Mouse (Mus musculus) CH12.LX (cell line): ENCODE data around the gene Gm28038. TPM values are rescaled to one million over a fixed set of nuclear protein-coding genes. Genes with fewer than 3 reads are reported as not detected.

Source experiments
- DNase-seq: peaks from one replicate; pipeline ENCODE4 v3.0.0-alpha.2; 2013; ENCODE audit errors: extremely low read depth
- H3K27ac ChIP-seq: 2 replicates; pipeline ENCODE4 v1.5.1; 2012; ENCODE audit warnings: low read depth, mild to moderate bottlenecking, control low read depth, moderate library complexity; ENCODE audit not compliant: insufficient read depth
- H3K27me3 ChIP-seq: replicated peaks from 2 replicates; pipeline ENCODE3; 2012; ENCODE audit warnings: inconsistent platforms
- H3K36me3 ChIP-seq, 2 experiments: replicated peaks in 1 of 2; 2 replicates each; pipeline versions ENCODE3 to v1.6.1; 2012; ENCODE audit warnings: inconsistent platforms in 1 of 2, low read length in 1 of 2, mild to moderate bottlenecking in 1 of 2, mixed read lengths in 1 of 2, moderate library complexity in 1 of 2; ENCODE audit not compliant: control insufficient read depth in 1 of 2, insufficient read depth in 1 of 2
- H3K4me1 ChIP-seq, 2 experiments: 2 replicates each; pipeline ENCODE4 v1.6.1; 2012; ENCODE audit warnings: inconsistent platforms in 1 of 2, moderate library complexity in 1 of 2; ENCODE audit not compliant: insufficient read depth in 2 of 2, control insufficient read depth in 1 of 2
- H3K4me2 ChIP-seq: 2 replicates; pipeline ENCODE4 v1.6.1; 2012; ENCODE audit warnings: low read depth, mild to moderate bottlenecking, control low read depth; ENCODE audit not compliant: poor library complexity, insufficient read depth, severe bottlenecking
- H3K4me3 ChIP-seq, 3 experiments: fragments of 150-350 bp in 1 of 3; sonication (generic) in 1 of 3; replicated peaks in 1 of 3; 2 replicates each; pipeline versions ENCODE3 to v1.5.1; 2011 to 2012; ENCODE audit warnings: low read depth in 2 of 3, low read length in 2 of 3, mild to moderate bottlenecking in 2 of 3, moderate library complexity in 2 of 3, control low read depth in 1 of 3, improper control_type of control experiment in 1 of 3, inconsistent platforms in 1 of 3, mixed read lengths in 1 of 3; ENCODE audit not compliant: poor library complexity in 1 of 3
- H3K79me2 ChIP-seq: replicated peaks from 2 replicates; pipeline ENCODE4 v1.6.1; 2012; ENCODE audit warnings: mild to moderate bottlenecking, moderate library complexity; ENCODE audit not compliant: control insufficient read depth, poor library complexity, insufficient read depth, severe bottlenecking; ENCODE audit errors: extremely low read depth
- H3K9ac ChIP-seq: 2 replicates; pipeline ENCODE4 v1.6.1; 2012; ENCODE audit warnings: low read depth, mild to moderate bottlenecking, control low read depth, moderate library complexity; ENCODE audit not compliant: insufficient read depth
- H3K9me3 ChIP-seq: replicated peaks from 2 replicates; pipeline ENCODE3; 2012; ENCODE audit warnings: low read length, inconsistent platforms, mixed read lengths
- CHD1 ChIP-seq: IDR thresholded peaks from 2 replicates; pipeline ENCODE4 v1.6.1; 2012; ENCODE audit warnings: low read depth, low read length, improper control_type of control experiment, inconsistent platforms
- CTCF ChIP-seq, 2 experiments: IDR thresholded peaks in 1 of 2; conservative IDR thresholded peaks in 1 of 2; 2 replicates each; pipeline ENCODE4 v1.5.1; 2011 to 2012; ENCODE audit warnings: low read depth in 2 of 2, low read length in 2 of 2, improper control_type of control experiment in 1 of 2, inconsistent platforms in 1 of 2, mild to moderate bottlenecking in 1 of 2, moderate library complexity in 1 of 2
- EP300 ChIP-seq: IDR thresholded peaks from 2 replicates; pipeline ENCODE4 v1.6.1; 2011; ENCODE audit warnings: low read length, improper control_type of control experiment
- HCFC1 ChIP-seq: IDR thresholded peaks from 2 replicates; pipeline ENCODE4 v1.6.1; 2012; ENCODE audit warnings: low read depth, mild to moderate bottlenecking, inconsistent platforms, low read length, improper control_type of control experiment
- IRF4 ChIP-seq: IDR thresholded peaks from 2 replicates; pipeline ENCODE4 v1.6.1; 2014; ENCODE audit warnings: low read depth, mild to moderate bottlenecking, inconsistent platforms, low read length, improper control_type of control experiment
- KAT2A ChIP-seq: IDR thresholded peaks from 2 replicates; pipeline ENCODE4 v1.6.1; 2012; ENCODE audit warnings: low read length, improper control_type of control experiment, inconsistent platforms; ENCODE audit not compliant: insufficient replicate concordance
- MAX ChIP-seq: IDR thresholded peaks from 2 replicates; pipeline ENCODE4 v1.6.1; 2011; ENCODE audit warnings: low read length, improper control_type of control experiment
- MEF2A ChIP-seq: IDR thresholded peaks from 2 replicates; pipeline ENCODE4 v1.6.1; 2014; ENCODE audit warnings: low read depth, mild to moderate bottlenecking, inconsistent platforms, low read length, improper control_type of control experiment, borderline replicate concordance
- MXI1 ChIP-seq: IDR thresholded peaks from 2 replicates; pipeline ENCODE4 v1.6.1; 2011; ENCODE audit warnings: mild to moderate bottlenecking, low read depth, low read length, improper control_type of control experiment
- NELFE ChIP-seq: IDR thresholded peaks from 2 replicates; pipeline ENCODE4 v1.6.1; 2011; ENCODE audit warnings: low read depth, low read length, improper control_type of control experiment
- NRF1 ChIP-seq: IDR thresholded peaks from 2 replicates; pipeline ENCODE4 v1.6.1; 2014; ENCODE audit warnings: low read depth, mild to moderate bottlenecking, inconsistent platforms, low read length, improper control_type of control experiment, moderate library complexity
- POLR2A ChIP-seq: IDR thresholded peaks from 2 replicates; pipeline ENCODE4 v1.6.1; 2011; ENCODE audit warnings: low read depth, mild to moderate bottlenecking, improper control_type of control experiment, low read length
- RAD21 ChIP-seq: IDR thresholded peaks from 2 replicates; pipeline ENCODE4 v1.6.1; 2011; ENCODE audit warnings: low read depth, mild to moderate bottlenecking, low read length, improper control_type of control experiment, moderate library complexity
- SIN3A ChIP-seq: IDR thresholded peaks from 2 replicates; pipeline ENCODE4 v1.6.1; 2012; ENCODE audit warnings: low read length, improper control_type of control experiment, inconsistent platforms
- TBP ChIP-seq: conservative IDR thresholded peaks from 2 replicates; pipeline ENCODE4 v1.6.1; 2011; ENCODE audit warnings: low read depth, low read length, improper control_type of control experiment
- TCF12 ChIP-seq: IDR thresholded peaks from 2 replicates; pipeline ENCODE4 v1.6.1; 2014; ENCODE audit warnings: low read depth, mild to moderate bottlenecking, inconsistent platforms, low read length, improper control_type of control experiment
- USF2 ChIP-seq: conservative IDR thresholded peaks from 2 replicates; pipeline ENCODE4 v1.6.1; 2011; ENCODE audit warnings: low read depth, low read length, improper control_type of control experiment
- ZKSCAN1 ChIP-seq: IDR thresholded peaks from 2 replicates; pipeline ENCODE4 v1.6.1; 2012; ENCODE audit warnings: low read depth, inconsistent platforms, low read length, improper control_type of control experiment, borderline replicate concordance
- ZNF384 ChIP-seq: IDR thresholded peaks from 2 replicates; pipeline ENCODE4 v1.6.1; 2012; ENCODE audit warnings: low read depth, low read length, improper control_type of control experiment, inconsistent platforms
- dilution Hi-C: fragments of 300-500 bp; cut with MboI; formaldehyde crosslinking; loops from 2 replicates; pipeline ENCODE4 v1.14.3; 2020; ENCODE audit warnings: low sequenced_read_pairs; ENCODE audit not compliant: extremely low pct_unique_long_range_greater_than_20kb, extremely low pct_ligation_motif_present
- in situ Hi-C: fragments of 300-500 bp; cut with MboI; formaldehyde crosslinking; loops from 3 replicates; pipeline ENCODE4 v1.14.3; 2019; ENCODE audit warnings: low sequenced_read_pairs, low pct_ligation_motif_present, low pct_unique_long_range_greater_than_20kb, mixed read lengths
- polyA plus RNA-seq: library from polyadenylated mRNA; unstranded; fragments of >175 nt; gene quantifications from 2 replicates; pipeline ENCODE4 v1.2.1, GENCODE M21; 2012; ENCODE audit warnings: low read depth; ENCODE audit not compliant: insufficient read length
- total RNA-seq, 2 experiments: library from RNA; depleted of rRNA; stranded (reverse); fragments of 300-350 nt in 1 of 2; fragments of >200 nt in 1 of 2; gene quantifications; 2 replicates each; pipeline ENCODE4 v1.2.3; 2012 to 2014

The Gm28038 gene
- total and polyA plus RNA-seq, 3 experiments, result not detected

- DNase-seq, result peak; percentile 66
- dilution Hi-C loops (no loop called here), in situ Hi-C loops (loop anchor here (5.0 kb wide), 1 partner anchor 98 kb away; no protein-coding TSS in a partner anchor)
- no peak for TF ChIP-seq MXI1
- 0 out of 2 replicates have a peak, but pooled peaks have one; percentile 47 for TF ChIP-seq NELFE
- 0 out of 2 replicates have a peak, but pooled peaks have one; percentile 36 for TF ChIP-seq SIN3A
- TF ChIP-seq CHD1, result no peak
- peak; percentile 39; the same call in 1 of the 2 replicates for TF ChIP-seq MAX
- TF ChIP-seq NRF1, result no peak
- TF ChIP-seq USF2, result no peak
- no peak for TF ChIP-seq KAT2A
- TF ChIP-seq ZKSCAN1, result no peak
- TF ChIP-seq TCF12, result peak; percentile 40; the same call in 1 of the 2 replicates
- no peak for TF ChIP-seq ZNF384
- no peak for TF ChIP-seq RAD21
- 0 out of 4 replicates have a peak, but pooled peaks of 1 of the 2 experiments have one; percentile 5 for TF ChIP-seq CTCF (conservative IDR thresholded peaks at IDR 0.05 in 1 of 2, IDR thresholded peaks at IDR 0.05 in 1 of 2; ENCODE audit: low read depth in 2 of 2, low read length in 2 of 2)
- TF ChIP-seq POLR2A, result peak; percentile 50; the same call in 1 of the 2 replicates
- TF ChIP-seq EP300, result 0 out of 2 replicates have a peak, but pooled peaks have one; percentile 28
- peak; percentile 28; the same call in 1 of the 2 replicates for TF ChIP-seq HCFC1
- peak; percentile 51 for TF ChIP-seq IRF4
- peak; percentile 51; the same call in 1 of the 2 replicates for TF ChIP-seq TBP
- Histone ChIP-seq H3K36me3 (peaks cover 0 to 32% of the 10 kb centered on the region in 2 experiments), H3K9me3 (no peaks in the 10 kb centered on the region), H3K27me3 (no peaks in the 10 kb centered on the region), H3K4me2 (peak overlapping the region; percentile 85), H3K4me1 (peaks cover 8 to 26% of the 10 kb centered on the region in 2 experiments), H3K9ac (peak overlapping the region; percentile 39), H3K4me3 (peak overlapping the region; percentile 62 to 99 (median 97)), H3K79me2 (peaks cover 41% of the 10 kb centered on the region), H3K27ac (peak overlapping the region; percentile 30; the same call in 1 of the 2 replicates)
Measured at GRCm38 (mm10) chr2:30285004-30285403, 4.2 kb downstream of the Gm28038 start.

GRCm38 (mm10) chr2:30285416-30286181, 4.8 kb downstream of the Gm28038 start:
- Histone ChIP-seq H3K4me3 (peak overlapping the region; percentile 62 to 99 (median 97)), H3K4me1 (peaks cover 8 to 28% of the 10 kb centered on the region in 2 experiments), H3K9me3 (no peaks in the 10 kb centered on the region), H3K4me2 (peak overlapping the region; percentile 85), H3K79me2 (peaks cover 46% of the 10 kb centered on the region), H3K27ac (peak overlapping the region; percentile 3; the same call in 1 of the 2 replicates), H3K36me3 (peaks cover under 1 to 32% of the 10 kb centered on the region in 2 experiments), H3K27me3 (no peaks in the 10 kb centered on the region), H3K9ac (peak overlapping the region; percentile 39)
- dilution Hi-C loops, result no loop called here
- TF ChIP-seq MEF2A, result no peak
- in situ Hi-C loops, result loop anchor here (5.0 kb wide), 1 partner anchor 98 kb away; no protein-coding TSS in a partner anchor
- no peak for DNase-seq
